Mouse (Mus musculus): ENCODE results near the gene Prrg4.

DNA sequence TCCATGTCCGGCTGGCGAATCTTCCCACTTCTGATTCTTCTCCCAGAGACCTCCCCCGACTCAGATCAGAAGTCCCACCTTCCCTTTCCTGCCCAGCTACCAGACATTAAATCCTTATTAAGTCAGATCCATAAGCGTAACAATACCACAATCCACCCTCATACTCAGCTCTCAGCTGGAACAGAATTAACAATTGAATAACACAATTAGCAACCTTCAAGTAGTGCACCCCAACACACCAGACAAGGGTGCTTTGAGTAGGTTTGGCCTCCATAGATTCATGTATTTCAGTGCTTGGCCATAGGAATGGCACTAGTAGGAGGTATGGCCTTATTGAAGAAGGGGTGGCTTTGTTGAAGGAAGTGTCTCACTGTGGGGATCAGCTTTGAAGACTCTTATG lies 23.5 kb downstream of the Prrg4 start:
- TF ChIP-seq POLR2A (IDR thresholded peaks at IDR 0.05; ENCODE audit: borderline replicate concordance, extremely low read depth, low read depth, low read length), result no peak
- no peak for TF ChIP-seq CTCF (IDR thresholded peaks at IDR 0.05; ENCODE audit: insufficient read depth, low read length)

Measured in lung, adult 2 months (tissue).